Mouse (Mus musculus): ENCODE data around the gene Phyhipl. TPM values are rescaled to one million over a fixed set of nuclear protein-coding genes. Genes with fewer than 3 reads are reported as not detected.

Phyhipl gene
- 0.62 and 1.0 TPM in 2 replicates for polyA plus RNA-seq (2014; fragmentation: Nextera tagmentation; extraction: Ambion mirVana)

- no peak for TF ChIP-seq CTCF (IDR thresholded peaks at IDR 0.05; ENCODE audit: low read depth)
- Histone ChIP-seq H3K4me3 (ENCODE audit: low read depth, low read length) (no peak within 1 kb of the TSS), H3K4me2 (no peak within 1 kb of the TSS), H3K27me3 (ENCODE audit: insufficient read depth, low read length) (no peaks in the 10 kb centered on the region), H3K36me3 (ENCODE audit: insufficient read depth) (no peaks in the 10 kb centered on the region), H3K4me1 (ENCODE audit: insufficient read depth) (no peaks in the 10 kb centered on the region), H3K27ac (ENCODE audit: low read depth) (no peak within 1 kb of the TSS), H3K9ac (no peak within 1 kb of the TSS), H3K9me3 (ENCODE audit: low read depth, low read length) (no peaks in the 10 kb centered on the region)
- ATAC-seq (ENCODE audit: insufficient read depth): no peak
- 67% methylated on average over 7 of the region's 7 CpGs for WGBS
- DNase-seq: no peak
These were observed at the start of gene Phyhipl for GRCm38 (mm10) chr10:70655828-70656227. Phyhipl (minus strand) TSS chr10:70655965.

- TF ChIP-seq CTCF (IDR thresholded peaks at IDR 0.05; ENCODE audit: low read depth): no peak
- H3K4me2 ChIP-seq: no peak overlapping the region
- no peaks in the 10 kb centered on the region for H3K4me1 ChIP-seq (ENCODE audit: insufficient read depth)
- H3K27me3 ChIP-seq (ENCODE audit: insufficient read depth, low read length): no peaks in the 10 kb centered on the region
- H3K9ac ChIP-seq: no peak overlapping the region
- no peaks in the 10 kb centered on the region for H3K36me3 ChIP-seq (ENCODE audit: insufficient read depth)
- H3K4me3 ChIP-seq (ENCODE audit: low read depth, low read length): no peak overlapping the region
- no peak for ATAC-seq (ENCODE audit: insufficient read depth)
- no peaks in the 10 kb centered on the region for H3K9me3 ChIP-seq (ENCODE audit: low read depth, low read length)
- no peak for DNase-seq
- WGBS: 61% methylated on average over 6 of the region's 6 CpGs
- no peak overlapping the region for H3K27ac ChIP-seq (ENCODE audit: low read depth)
These were observed 47.4 kb upstream of the Phyhipl start for GRCm38 (mm10) chr10:70703211-70703610.

GRCm38 (mm10) chr10:70699581-70699980 lies 43.8 kb upstream of the Phyhipl start:
- WGBS: 83% methylated on average over 7 of the region's 7 CpGs
- no peak for ATAC-seq (ENCODE audit: insufficient read depth)
- no peak for TF ChIP-seq CTCF (IDR thresholded peaks at IDR 0.05; ENCODE audit: low read depth)
- no peaks in the 10 kb centered on the region for H3K4me1 ChIP-seq (ENCODE audit: insufficient read depth)
- H3K36me3 ChIP-seq (ENCODE audit: insufficient read depth): no peaks in the 10 kb centered on the region
- H3K9me3 ChIP-seq (ENCODE audit: low read depth, low read length): no peaks in the 10 kb centered on the region
- H3K4me2 ChIP-seq: no peak overlapping the region
- DNase-seq: no peak
- H3K4me3 ChIP-seq (ENCODE audit: low read depth, low read length): no peak overlapping the region
- H3K9ac ChIP-seq: no peak overlapping the region
- no peak overlapping the region for H3K27ac ChIP-seq (ENCODE audit: low read depth)
- H3K27me3 ChIP-seq (ENCODE audit: insufficient read depth, low read length): no peaks in the 10 kb centered on the region

GRCm38 (mm10) chr10:70698014-70698413 lies 42.2 kb upstream of the Phyhipl start:
- H3K27me3 ChIP-seq (ENCODE audit: insufficient read depth, low read length): no peaks in the 10 kb centered on the region
- no peak overlapping the region for H3K4me3 ChIP-seq (ENCODE audit: low read depth, low read length)
- H3K27ac ChIP-seq (ENCODE audit: low read depth): no peak overlapping the region
- no peak overlapping the region for H3K4me2 ChIP-seq
- ATAC-seq (ENCODE audit: insufficient read depth): no peak
- H3K9ac ChIP-seq: no peak overlapping the region
- no peaks in the 10 kb centered on the region for H3K9me3 ChIP-seq (ENCODE audit: low read depth, low read length)
- WGBS: 83% methylated on average over 3 of the region's 3 CpGs
- no peaks in the 10 kb centered on the region for H3K4me1 ChIP-seq (ENCODE audit: insufficient read depth)
- no peaks in the 10 kb centered on the region for H3K36me3 ChIP-seq (ENCODE audit: insufficient read depth)
- no peak for TF ChIP-seq CTCF (IDR thresholded peaks at IDR 0.05; ENCODE audit: low read depth)
- DNase-seq: no peak

GRCm38 (mm10) chr10:70696748-70697585 lies 41.2 kb upstream of the Phyhipl start:
- Histone ChIP-seq H3K9me3 (ENCODE audit: low read depth, low read length) (no peaks in the 10 kb centered on the region), H3K27ac (ENCODE audit: low read depth) (no peak overlapping the region), H3K9ac (no peak overlapping the region), H3K4me2 (peak overlapping the region; percentile 43), H3K27me3 (ENCODE audit: insufficient read depth, low read length) (no peaks in the 10 kb centered on the region), H3K4me3 (ENCODE audit: low read depth, low read length) (peak overlapping the region; percentile 4; the same call in 1 of the 2 replicates), H3K36me3 (ENCODE audit: insufficient read depth) (no peaks in the 10 kb centered on the region), H3K4me1 (ENCODE audit: insufficient read depth) (no peaks in the 10 kb centered on the region)
- DNase-seq: peak; percentile 34
- TF ChIP-seq CTCF (IDR thresholded peaks at IDR 0.05; ENCODE audit: low read depth): no peak
- no peak for ATAC-seq (ENCODE audit: insufficient read depth)
- 41% methylated on average over 29 of the region's 29 CpGs for WGBS

- Histone ChIP-seq H3K4me3 (ENCODE audit: low read depth, low read length) (no peak overlapping the region), H3K27me3 (ENCODE audit: insufficient read depth, low read length) (no peaks in the 10 kb centered on the region), H3K36me3 (ENCODE audit: insufficient read depth) (no peaks in the 10 kb centered on the region), H3K27ac (ENCODE audit: low read depth) (no peak overlapping the region), H3K9me3 (ENCODE audit: low read depth, low read length) (no peaks in the 10 kb centered on the region), H3K4me2 (no peak overlapping the region), H3K9ac (no peak overlapping the region), H3K4me1 (ENCODE audit: insufficient read depth) (peaks cover 5% of the 10 kb centered on the region; the same call in 1 of the 2 replicates)
- no peak for TF ChIP-seq CTCF (IDR thresholded peaks at IDR 0.05; ENCODE audit: low read depth)
- no peak for DNase-seq
- 76% methylated on average over 6 of the region's 6 CpGs for WGBS
- peak; percentile 31; the same call in 1 of the 2 replicates for ATAC-seq (ENCODE audit: insufficient read depth)
These were observed 33.6 kb upstream of the Phyhipl start for GRCm38 (mm10) chr10:70689346-70689745.

GRCm38 (mm10) chr10:70688881-70689280 lies 33.1 kb upstream of the Phyhipl start:
- peak; percentile 76 for DNase-seq
- Histone ChIP-seq H3K4me1 (ENCODE audit: insufficient read depth) (peaks cover 6% of the 10 kb centered on the region; the same call in 1 of the 2 replicates), H3K36me3 (ENCODE audit: insufficient read depth) (no peaks in the 10 kb centered on the region), H3K9ac (no peak overlapping the region), H3K4me3 (ENCODE audit: low read depth, low read length) (no peak overlapping the region), H3K4me2 (no peak overlapping the region), H3K9me3 (ENCODE audit: low read depth, low read length) (no peaks in the 10 kb centered on the region), H3K27ac (ENCODE audit: low read depth) (no peak overlapping the region), H3K27me3 (ENCODE audit: insufficient read depth, low read length) (no peaks in the 10 kb centered on the region)
- no peak for ATAC-seq (ENCODE audit: insufficient read depth)
- TF ChIP-seq CTCF (IDR thresholded peaks at IDR 0.05; ENCODE audit: low read depth): no peak
- WGBS: 42% methylated on average over 8 of the region's 8 CpGs
